Mouse (Mus musculus) hindbrain, embryonic 11.5 days (tissue): ENCODE measurements at regions not wholly inside any gene's neighbourhood (a gene's known extent, or its start where the extent isn't known, plus 50 kb on each side); places are given as distances from the start of the nearest gene placed in this dataset.

Experiments used
- ATAC-seq: fragments of 200-750 bp; cut with Nextera tagmentation; 2 replicates; pipeline ENCODE4 v1.8.0; 2017; ENCODE audit warnings: mild to moderate bottlenecking, moderate TSS enrichment, moderate library complexity; ENCODE audit not compliant: low FRiP score
- DNase-seq: peaks from one replicate; pipeline ENCODE4 v3.0.0-alpha.2; 2015; ENCODE audit warnings: low spot score
- H3K27ac ChIP-seq: fragments of 300-500 bp; sonication (generic); 2 replicates; pipeline ENCODE4 v1.5.1; 2014; ENCODE audit warnings: mild to moderate bottlenecking, low read depth, low read length
- H3K27me3 ChIP-seq: fragments of 300-500 bp; sonication (generic); 2 replicates; pipeline ENCODE4 v1.6.1; 2014; ENCODE audit warnings: mild to moderate bottlenecking, low read length, moderate library complexity, mixed read lengths; ENCODE audit not compliant: control insufficient read depth, insufficient read depth
- H3K36me3 ChIP-seq: fragments of 300-500 bp; sonication (generic); 2 replicates; pipeline ENCODE4 v1.6.1; 2014; ENCODE audit warnings: mild to moderate bottlenecking, low read length, moderate library complexity, mixed read lengths; ENCODE audit not compliant: control insufficient read depth, insufficient read depth
- H3K4me1 ChIP-seq: fragments of 300-500 bp; sonication (generic); replicated peaks from 2 replicates; pipeline ENCODE4 v1.6.1; 2014; ENCODE audit warnings: low read length, mixed read lengths; ENCODE audit not compliant: control insufficient read depth, insufficient read depth
- H3K4me2 ChIP-seq: fragments of 300-500 bp; sonication (generic); replicated peaks from 2 replicates; pipeline ENCODE4 v1.6.1; 2014; ENCODE audit warnings: mild to moderate bottlenecking, low read depth, low read length
- H3K4me3 ChIP-seq: fragments of 300-500 bp; sonication (generic); 2 replicates; pipeline ENCODE4 v1.5.1; 2014; ENCODE audit warnings: low read depth, low read length
- H3K9ac ChIP-seq: fragments of 300-500 bp; sonication (generic); 2 replicates; pipeline ENCODE4 v1.6.1; 2014; ENCODE audit warnings: low read depth, low read length
- H3K9me3 ChIP-seq: fragments of 300-500 bp; sonication (generic); 2 replicates; pipeline ENCODE4 v1.6.1; 2016; ENCODE audit warnings: low read length; ENCODE audit not compliant: control insufficient read depth
- WGBS: fragments of 180-500 bp; shearing (Covaris S2); extraction: QIAGEN DNeasy Blood & Tissue Kit; methylation state at CpG from one replicate; pipeline ENCODE4 v1.1.7; 2014; 5-methylcytosine and 5-hydroxymethylcytosine counted together

- Histone ChIP-seq H3K36me3 (no peaks in the 10 kb centered on the region), H3K27me3 (no peaks in the 10 kb centered on the region), H3K9ac (no peak overlapping the region), H3K4me1 (no peaks in the 10 kb centered on the region), H3K9me3 (no peaks in the 10 kb centered on the region), H3K27ac (no peak overlapping the region), H3K4me2 (no peak overlapping the region), H3K4me3 (no peak overlapping the region)
- WGBS: 80% methylated on average over 3 of the region's 3 CpGs
- DNase-seq (no peak), ATAC-seq (no peak)
Measured at GRCm38 (mm10) chr12:32768082-32768743, 51.1 kb upstream of the Nampt start.

GRCm38 (mm10) chr12:32768744-32769535 is 50.4 kb upstream of the Nampt start:
- no peak for ATAC-seq
- no peak overlapping the region for H3K4me2 ChIP-seq
- WGBS: 78% methylated on average over 3 of the region's 3 CpGs
- no peak overlapping the region for H3K27ac ChIP-seq
- no peaks in the 10 kb centered on the region for H3K36me3 ChIP-seq
- H3K27me3 ChIP-seq: no peaks in the 10 kb centered on the region
- H3K4me1 ChIP-seq: no peaks in the 10 kb centered on the region
- no peak overlapping the region for H3K9ac ChIP-seq
- DNase-seq: no peak
- H3K4me3 ChIP-seq: no peak overlapping the region
- H3K9me3 ChIP-seq: no peaks in the 10 kb centered on the region
